Mouse (Mus musculus): Measurements from ENCODE around the gene Map3k6. TPM values are rescaled to one million over a fixed set of nuclear protein-coding genes. Genes with fewer than 3 reads are reported as not detected.
A peak's percentile ranks its signal among the peaks of the same experiment; 100 is the strongest.

Gene Map3k6
- polyA plus RNA-seq, 1 experiment from 2014 or later: 1.1 TPM

- H3K9me3 ChIP-seq (replicated peaks; ENCODE audit: control insufficient read depth, low read length): no peaks in the 10 kb centered on the region
- H3K27ac ChIP-seq (ENCODE audit: low read depth, low read length): no peak overlapping the region
- no peak overlapping the region for H3K9ac ChIP-seq (ENCODE audit: low read length)
- DNase-seq (ENCODE audit: low spot score): no peak
- 83% methylated on average over 4 of the region's 4 CpGs for WGBS
- no peak overlapping the region for H3K4me3 ChIP-seq (ENCODE audit: low read depth, low read length)
- ATAC-seq: no peak
- H3K4me1 ChIP-seq (ENCODE audit: control insufficient read depth, insufficient read depth, low read length): peaks cover 8% of the 10 kb centered on the region
- no peak overlapping the region for H3K4me2 ChIP-seq (ENCODE audit: low read length)
- H3K36me3 ChIP-seq (ENCODE audit: control insufficient read depth, insufficient read depth, low read length): no peaks in the 10 kb centered on the region
- H3K27me3 ChIP-seq (replicated peaks; ENCODE audit: control insufficient read depth, insufficient read depth, low read length): no peaks in the 10 kb centered on the region
Observed at GRCm38 (mm10) chr4:133286476-133287077, 46.0 kb downstream of the Map3k6 start.

DNA sequence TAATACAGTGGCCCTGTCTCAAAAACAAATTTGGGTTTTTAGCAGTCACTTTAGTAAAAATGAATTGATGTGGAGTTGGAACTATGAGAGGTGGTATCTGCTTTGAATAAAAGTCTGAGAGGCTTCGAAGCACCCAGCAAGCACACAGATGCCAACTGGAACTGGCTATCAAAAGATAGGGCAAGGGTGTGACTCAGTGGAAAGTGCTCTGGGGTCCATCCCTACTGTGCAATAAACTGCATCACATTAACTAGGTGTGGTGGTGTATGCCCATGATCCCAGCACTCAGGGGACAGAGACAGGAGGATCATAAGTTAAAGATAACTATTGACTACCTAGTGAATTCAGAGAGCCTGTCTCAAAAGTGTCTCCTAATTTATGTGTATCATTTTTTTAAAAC lies 50.6 kb downstream of the Map3k6 start:
- H3K36me3 ChIP-seq (ENCODE audit: control insufficient read depth, insufficient read depth, low read length): peaks cover 28% of the 10 kb centered on the region
- DNase-seq (ENCODE audit: low spot score): no peak
- H3K27me3 ChIP-seq (replicated peaks; ENCODE audit: control insufficient read depth, insufficient read depth, low read length): no peaks in the 10 kb centered on the region
- ATAC-seq: no peak
- 89% methylated on average over 1 of the region's 1 CpGs for WGBS
- no peak overlapping the region for H3K4me2 ChIP-seq (ENCODE audit: low read length)
- peaks cover 9% of the 10 kb centered on the region for H3K4me1 ChIP-seq (ENCODE audit: control insufficient read depth, insufficient read depth, low read length)
- no peak overlapping the region for H3K9ac ChIP-seq (ENCODE audit: low read length)
- no peaks in the 10 kb centered on the region for H3K9me3 ChIP-seq (replicated peaks; ENCODE audit: control insufficient read depth, low read length)
- no peak overlapping the region for H3K27ac ChIP-seq (ENCODE audit: low read depth, low read length)
- H3K4me3 ChIP-seq (ENCODE audit: low read depth, low read length): no peak overlapping the region

GRCm38 (mm10) chr4:133292405-133292804 lies 51.8 kb downstream of the Map3k6 start:
- no peak overlapping the region for H3K4me2 ChIP-seq (ENCODE audit: low read length)
- H3K4me1 ChIP-seq (ENCODE audit: control insufficient read depth, insufficient read depth, low read length): peaks cover 10% of the 10 kb centered on the region
- DNase-seq (ENCODE audit: low spot score): no peak
- H3K9ac ChIP-seq (ENCODE audit: low read length): no peak overlapping the region
- peaks cover 40% of the 10 kb centered on the region for H3K36me3 ChIP-seq (ENCODE audit: control insufficient read depth, insufficient read depth, low read length)
- H3K27me3 ChIP-seq (replicated peaks; ENCODE audit: control insufficient read depth, insufficient read depth, low read length): no peaks in the 10 kb centered on the region
- H3K9me3 ChIP-seq (replicated peaks; ENCODE audit: control insufficient read depth, low read length): no peaks in the 10 kb centered on the region
- peak overlapping the region; percentile 70; the same call in 1 of the 2 replicates for H3K27ac ChIP-seq (ENCODE audit: low read depth, low read length)
- no peak overlapping the region for H3K4me3 ChIP-seq (ENCODE audit: low read depth, low read length)
- WGBS: 60% methylated on average over 4 of the region's 4 CpGs
- ATAC-seq: no peak

- peak; percentile 64 for ATAC-seq
- no peak overlapping the region for H3K4me2 ChIP-seq (ENCODE audit: low read length)
- H3K4me3 ChIP-seq (ENCODE audit: low read depth, low read length): no peak overlapping the region
- H3K9me3 ChIP-seq (replicated peaks; ENCODE audit: control insufficient read depth, low read length): no peaks in the 10 kb centered on the region
- no peaks in the 10 kb centered on the region for H3K27me3 ChIP-seq (replicated peaks; ENCODE audit: control insufficient read depth, insufficient read depth, low read length)
- WGBS: 18% methylated on average over 24 of the region's 24 CpGs
- H3K36me3 ChIP-seq (ENCODE audit: control insufficient read depth, insufficient read depth, low read length): peaks cover 41% of the 10 kb centered on the region
- H3K4me1 ChIP-seq (ENCODE audit: control insufficient read depth, insufficient read depth, low read length): peaks cover 15% of the 10 kb centered on the region
- peak; percentile 50 for DNase-seq (ENCODE audit: low spot score)
- H3K27ac ChIP-seq (ENCODE audit: low read depth, low read length): peak overlapping the region; percentile 70
- peak overlapping the region; percentile 29; the same call in 1 of the 2 replicates for H3K9ac ChIP-seq (ENCODE audit: low read length)
Observed at GRCm38 (mm10) chr4:133292901-133293843, 52.6 kb downstream of the Map3k6 start.

DNA sequence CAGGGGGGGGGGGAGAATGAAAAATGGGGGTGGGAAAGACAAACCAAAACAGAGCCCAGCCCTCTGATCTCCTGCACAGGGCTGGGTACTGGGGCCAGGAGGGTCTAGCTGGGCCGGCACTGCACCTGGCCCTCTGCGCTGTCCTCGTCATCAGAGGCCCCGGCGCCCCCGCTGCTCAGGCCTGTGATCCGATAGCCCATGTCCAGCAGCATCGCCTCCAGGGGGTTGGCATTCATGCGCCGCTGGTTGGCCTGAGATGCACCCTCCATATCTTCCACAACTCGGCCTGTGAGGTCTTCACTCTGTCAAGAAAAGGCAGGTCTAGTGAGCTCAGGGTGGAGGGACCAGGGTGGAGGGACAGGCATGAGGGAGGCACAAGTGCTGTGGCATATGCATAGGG lies 53.5 kb downstream of the Map3k6 start:
- Histone ChIP-seq H3K27me3 (replicated peaks; ENCODE audit: control insufficient read depth, insufficient read depth, low read length) (no peaks in the 10 kb centered on the region), H3K27ac (ENCODE audit: low read depth, low read length) (no peak overlapping the region), H3K36me3 (ENCODE audit: control insufficient read depth, insufficient read depth, low read length) (peaks cover 41% of the 10 kb centered on the region), H3K4me3 (ENCODE audit: low read depth, low read length) (no peak overlapping the region), H3K9ac (ENCODE audit: low read length) (no peak overlapping the region), H3K4me2 (ENCODE audit: low read length) (no peak overlapping the region), H3K9me3 (replicated peaks; ENCODE audit: control insufficient read depth, low read length) (no peaks in the 10 kb centered on the region), H3K4me1 (ENCODE audit: control insufficient read depth, insufficient read depth, low read length) (peaks cover 24% of the 10 kb centered on the region)
- 46% methylated on average over 11 of the region's 11 CpGs for WGBS
- ATAC-seq (no peak), DNase-seq (ENCODE audit: low spot score) (no peak)

DNA sequence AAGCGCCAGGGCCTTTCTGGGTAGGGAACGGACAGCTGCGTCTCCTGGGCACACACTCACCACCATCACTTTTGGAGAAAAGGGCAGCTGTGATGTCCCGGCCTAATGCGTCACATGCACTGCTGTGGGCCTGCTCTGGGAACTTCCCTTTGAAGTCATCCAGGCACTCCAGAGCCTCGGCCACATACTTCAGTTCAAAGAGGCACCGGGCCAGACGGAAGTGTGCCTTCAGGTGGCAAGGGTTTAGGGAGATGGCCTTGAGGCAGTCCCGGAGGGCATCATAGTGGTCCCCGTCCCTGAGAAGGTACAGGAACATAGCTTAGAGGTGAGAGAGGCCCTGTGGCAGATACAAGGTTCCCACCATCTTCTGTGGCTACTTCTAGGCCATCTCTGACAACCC lies 56.7 kb downstream of the Map3k6 start:
- H3K27ac ChIP-seq (ENCODE audit: low read depth, low read length): peak overlapping the region; percentile 90; the same call in 1 of the 2 replicates
- H3K9me3 ChIP-seq (replicated peaks; ENCODE audit: control insufficient read depth, low read length): no peaks in the 10 kb centered on the region
- H3K9ac ChIP-seq (ENCODE audit: low read length): 0 out of 2 replicates have a peak overlapping the region, but pooled peaks have one; percentile 30
- no peaks in the 10 kb centered on the region for H3K27me3 ChIP-seq (replicated peaks; ENCODE audit: control insufficient read depth, insufficient read depth, low read length)
- peaks cover 24% of the 10 kb centered on the region for H3K4me1 ChIP-seq (ENCODE audit: control insufficient read depth, insufficient read depth, low read length)
- ATAC-seq: no peak
- 76% methylated on average over 10 of the region's 10 CpGs for WGBS
- H3K4me2 ChIP-seq (ENCODE audit: low read length): no peak overlapping the region
- H3K36me3 ChIP-seq (ENCODE audit: control insufficient read depth, insufficient read depth, low read length): peaks cover 60% of the 10 kb centered on the region
- H3K4me3 ChIP-seq (ENCODE audit: low read depth, low read length): no peak overlapping the region
- no peak for DNase-seq (ENCODE audit: low spot score)

DNA sequence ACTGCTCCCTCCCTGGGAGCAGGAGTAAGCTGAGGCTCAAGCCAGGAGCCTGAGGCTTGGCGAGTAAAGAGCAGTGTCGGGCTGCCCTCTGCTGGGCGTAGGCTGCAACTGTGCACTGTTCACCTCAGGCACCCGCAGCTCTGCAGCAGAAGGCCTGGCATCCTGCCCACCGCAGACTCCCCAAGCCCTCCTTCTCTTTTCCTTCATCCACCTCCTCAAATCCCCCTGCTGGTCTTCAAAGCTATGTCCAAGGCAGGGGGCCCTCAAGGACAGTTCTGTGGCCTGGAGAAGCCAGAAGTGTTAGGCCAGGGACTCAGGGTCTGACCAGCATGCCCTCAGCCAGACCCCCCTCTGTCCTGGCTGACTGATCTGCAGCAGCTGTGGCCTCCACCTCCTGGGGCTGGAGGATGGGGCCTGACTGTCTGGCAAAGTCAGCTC lies 57.2 kb downstream of the Map3k6 start:
- Histone ChIP-seq H3K4me1 (ENCODE audit: control insufficient read depth, insufficient read depth, low read length) (peaks cover 22% of the 10 kb centered on the region), H3K9me3 (replicated peaks; ENCODE audit: control insufficient read depth, low read length) (no peaks in the 10 kb centered on the region), H3K4me2 (ENCODE audit: low read length) (no peak overlapping the region), H3K36me3 (ENCODE audit: control insufficient read depth, insufficient read depth, low read length) (peaks cover 65% of the 10 kb centered on the region), H3K27ac (ENCODE audit: low read depth, low read length) (peak overlapping the region; percentile 90), H3K4me3 (ENCODE audit: low read depth, low read length) (no peak overlapping the region), H3K9ac (ENCODE audit: low read length) (peak overlapping the region; percentile 35; the same call in 1 of the 2 replicates), H3K27me3 (replicated peaks; ENCODE audit: control insufficient read depth, insufficient read depth, low read length) (no peaks in the 10 kb centered on the region)
- DNase-seq (ENCODE audit: low spot score): peak; percentile 94
- peak; percentile 77 for ATAC-seq
- WGBS: 3% methylated on average over 5 of the region's 5 CpGs

GRCm38 (mm10) chr4:133298516-133299365 lies 58.1 kb downstream of the Map3k6 start:
- Histone ChIP-seq H3K4me3 (ENCODE audit: low read depth, low read length) (no peak overlapping the region), H3K9me3 (replicated peaks; ENCODE audit: control insufficient read depth, low read length) (no peaks in the 10 kb centered on the region), H3K36me3 (ENCODE audit: control insufficient read depth, insufficient read depth, low read length) (peaks cover 69% of the 10 kb centered on the region), H3K27me3 (replicated peaks; ENCODE audit: control insufficient read depth, insufficient read depth, low read length) (no peaks in the 10 kb centered on the region), H3K4me2 (ENCODE audit: low read length) (no peak overlapping the region), H3K4me1 (ENCODE audit: control insufficient read depth, insufficient read depth, low read length) (peaks cover 15% of the 10 kb centered on the region), H3K9ac (ENCODE audit: low read length) (no peak overlapping the region), H3K27ac (ENCODE audit: low read depth, low read length) (peak overlapping the region; percentile 90)
- ATAC-seq: no peak
- WGBS: 45% methylated on average over 12 of the region's 12 CpGs
- peak; percentile 64 for DNase-seq (ENCODE audit: low spot score)

Data from forebrain, embryonic 14.5 days (tissue).